Mouse (Mus musculus) gastrocnemius, adult 2 months (tissue): ENCODE data around the gene Btg2. TPM values are rescaled to one million over a fixed set of nuclear protein-coding genes. Genes with fewer than 3 reads are reported as not detected.

Experiments used
- DNase-seq: peaks from one replicate; pipeline ENCODE4 v3.0.0; 2022
- H3K27ac ChIP-seq: fragments of 200-600 bp; 2 replicates; pipeline ENCODE4 v1.8.1; 2022; ENCODE audit warnings: mild to moderate bottlenecking
- H3K4me3 ChIP-seq: fragments of 200-600 bp; 2 replicates; pipeline ENCODE4 v1.8.1; 2022; ENCODE audit warnings: mild to moderate bottlenecking, moderate library complexity
- CTCF ChIP-seq: fragments of 200-600 bp; IDR thresholded peaks from 2 replicates; pipeline ENCODE4 v1.8.1; 2022; ENCODE audit warnings: antibody characterized with exemption, mild to moderate bottlenecking, moderate library complexity
- intact Hi-C: fragments of 180-260 bp; cut with DNase I; formaldehyde crosslinking; loops from one replicate; pipeline ENCODE4 v1.15.1; 2025
- total RNA-seq, 2 experiments: library from RNA; stranded (reverse); gene quantifications; 2 replicates each; pipeline ENCODE4 v1.2.3; 2021

The Btg2 gene
- total RNA-seq, 2 experiments from 2014 or later = 14.1 to 46.8 TPM

- TF ChIP-seq CTCF = no peak
- H3K27ac ChIP-seq = peak overlapping the region; percentile 100
- no peak overlapping the region for H3K4me3 ChIP-seq
- no peak for DNase-seq
- intact Hi-C loops = no loop called here
These were observed 17.5 kb upstream of the Btg2 start for GRCm38 (mm10) chr1:134096264-134096934.

GRCm38 (mm10) chr1:134095721-134096120, 16.8 kb upstream of the Btg2 start:
- no peak for DNase-seq
- Histone ChIP-seq H3K27ac (peak overlapping the region; percentile 100), H3K4me3 (no peak overlapping the region)
- intact Hi-C loops = no loop called here
- TF ChIP-seq CTCF = no peak

GRCm38 (mm10) chr1:134095033-134095612, 16.2 kb upstream of the Btg2 start:
- no peak for TF ChIP-seq CTCF
- intact Hi-C loops = no loop called here
- Histone ChIP-seq H3K27ac (peak overlapping the region; percentile 100), H3K4me3 (no peak overlapping the region)
- no peak for DNase-seq

GRCm38 (mm10) chr1:134093771-134094526, 15.0 kb upstream of the Btg2 start:
- intact Hi-C loops = no loop called here
- H3K4me3 ChIP-seq = peak overlapping the region; percentile 76
- no peak for TF ChIP-seq CTCF
- peak overlapping the region; percentile 100 for H3K27ac ChIP-seq
- peak; percentile 46 for DNase-seq

- Histone ChIP-seq H3K4me3 (peak overlapping the region; percentile 76), H3K27ac (peak overlapping the region; percentile 100)
- no peak for TF ChIP-seq CTCF
- intact Hi-C loops = no loop called here
- DNase-seq = peak; percentile 98
These were observed 14.2 kb upstream of the Btg2 start for GRCm38 (mm10) chr1:134092852-134093770.

- Histone ChIP-seq H3K4me3 (peak overlapping the region; percentile 76), H3K27ac (peak overlapping the region; percentile 100)
- intact Hi-C loops = no loop called here
- no peak for TF ChIP-seq CTCF
- no peak for DNase-seq
These were observed 13.4 kb upstream of the Btg2 start for GRCm38 (mm10) chr1:134092368-134092767.

GRCm38 (mm10) chr1:134091851-134092250, 12.9 kb upstream of the Btg2 start:
- no peak for TF ChIP-seq CTCF
- intact Hi-C loops = no loop called here
- peak overlapping the region; percentile 100 for H3K27ac ChIP-seq
- DNase-seq = no peak
- H3K4me3 ChIP-seq = no peak overlapping the region; the same call in 1 of the 2 replicates

- DNase-seq = no peak
- Histone ChIP-seq H3K4me3 (no peak overlapping the region), H3K27ac (no peak overlapping the region)
- intact Hi-C loops = loop anchor here (10.0 kb wide), 1 partner anchor 954 kb away; the partner anchor contains the start of gene Ppp1r15b
- no peak for TF ChIP-seq CTCF
These were observed 10.2 kb upstream of the Btg2 start for GRCm38 (mm10) chr1:134089074-134089473.

GRCm38 (mm10) chr1:134086811-134087398, 8.0 kb upstream of the Btg2 start:
- TF ChIP-seq CTCF = no peak
- DNase-seq = peak; percentile 90
- H3K27ac ChIP-seq = peak overlapping the region; percentile 93
- intact Hi-C loops = loop anchor here (10.0 kb wide), 1 partner anchor 952 kb away; the partner anchor contains the start of gene Ppp1r15b
- peak overlapping the region; percentile 61 for H3K4me3 ChIP-seq

GRCm38 (mm10) chr1:134086017-134086416, 7.1 kb upstream of the Btg2 start:
- no peak for DNase-seq

GRCm38 (mm10) chr1:134084128-134084527, 5.2 kb upstream of the Btg2 start:
- Histone ChIP-seq H3K4me3 (no peak overlapping the region), H3K27ac (peak overlapping the region; percentile 93)
- no peak for TF ChIP-seq CTCF
- no peak for DNase-seq
- intact Hi-C loops = loop anchor here (10.0 kb wide), 1 partner anchor 949 kb away; the partner anchor contains the start of gene Ppp1r15b

More at GRCm38 (mm10) chr1:134086017-134086416, 7.1 kb upstream of the Btg2 start:
- intact Hi-C loops = loop anchor here (10.0 kb wide), 1 partner anchor 951 kb away; the partner anchor contains the start of gene Ppp1r15b
- no peak for TF ChIP-seq CTCF
- H3K4me3 ChIP-seq = peak overlapping the region; percentile 61; the same call in 1 of the 2 replicates
- H3K27ac ChIP-seq = peak overlapping the region; percentile 93

GRCm38 (mm10) chr1:134083676-134084075, 4.8 kb upstream of the Btg2 start:
- no peak for DNase-seq
- Histone ChIP-seq H3K27ac (peak overlapping the region; percentile 93), H3K4me3 (no peak overlapping the region)
- TF ChIP-seq CTCF = no peak
- intact Hi-C loops = loop anchor here (10.0 kb wide), 1 partner anchor 949 kb away; the partner anchor contains the start of gene Ppp1r15b
